Mouse (Mus musculus) MEL (cell line): ENCODE data around the gene Zfp281. TPM values are rescaled to one million over a fixed set of nuclear protein-coding genes. Genes with fewer than 3 reads are reported as not detected.

Source experiments
- DNase-seq: peaks from one replicate; pipeline ENCODE4 v3.0.0; 2011; ENCODE audit warnings: low read depth, low spot score
- H3K27ac ChIP-seq: 2 replicates; pipeline ENCODE4 v1.5.1; 2012; ENCODE audit warnings: low read depth, mild to moderate bottlenecking, control low read depth, low read length, moderate library complexity; ENCODE audit not compliant: control insufficient read depth
- H3K27me3 ChIP-seq, 2 experiments: fragments of 150-350 bp in 1 of 2; sonication (generic) in 1 of 2; 2 replicates each; pipeline ENCODE4 v1.6.1; 2012; ENCODE audit warnings: low read length in 2 of 2, mild to moderate bottlenecking in 2 of 2, improper control_type of control experiment in 1 of 2, moderate library complexity in 1 of 2; ENCODE audit not compliant: insufficient read depth in 2 of 2, control insufficient read depth in 1 of 2
- H3K36me3 ChIP-seq, 2 experiments: 2 replicates each; pipeline ENCODE4 v1.6.1; 2012 to 2014; ENCODE audit warnings: low read length in 2 of 2, improper control_type of control experiment in 1 of 2, inconsistent platforms in 1 of 2, mild to moderate bottlenecking in 1 of 2; ENCODE audit not compliant: insufficient read depth in 2 of 2, control insufficient read depth in 1 of 2
- H3K4me1 ChIP-seq, 2 experiments: fragments of 150-350 bp in 1 of 2; sonication (generic) in 1 of 2; 2 replicates each; pipeline ENCODE4 v1.6.1; 2012; ENCODE audit warnings: low read length in 2 of 2, improper control_type of control experiment in 1 of 2, mild to moderate bottlenecking in 1 of 2; ENCODE audit not compliant: insufficient read depth in 2 of 2, control insufficient read depth in 1 of 2
- H3K4me3 ChIP-seq, 2 experiments: fragments of 150-350 bp in 1 of 2; sonication (generic) in 1 of 2; 2 replicates each; pipeline ENCODE4 v1.5.1; 2012; ENCODE audit warnings: low read depth in 2 of 2, low read length in 2 of 2, mild to moderate bottlenecking in 2 of 2, moderate library complexity in 2 of 2, control low read depth in 1 of 2, improper control_type of control experiment in 1 of 2; ENCODE audit not compliant: control insufficient read depth in 1 of 2, insufficient read depth in 1 of 2
- H3K79me2 ChIP-seq: 2 replicates; pipeline ENCODE4 v1.6.1; 2012; ENCODE audit warnings: mild to moderate bottlenecking, low read length, moderate library complexity; ENCODE audit not compliant: control insufficient read depth, poor library complexity, insufficient read depth
- H3K9ac ChIP-seq: 2 replicates; pipeline ENCODE4 v1.6.1; 2012; ENCODE audit warnings: low read depth, mild to moderate bottlenecking, control low read depth, low read length, moderate library complexity; ENCODE audit not compliant: control insufficient read depth, poor library complexity, severe bottlenecking
- H3K9me3 ChIP-seq: fragments of 150-350 bp; sonication (generic); replicated peaks from 2 replicates; pipeline ENCODE4 v1.6.1; 2012; ENCODE audit warnings: mild to moderate bottlenecking, low read length, improper control_type of control experiment, moderate library complexity; ENCODE audit not compliant: insufficient read depth
- BHLHE40 ChIP-seq: IDR thresholded peaks from 2 replicates; pipeline ENCODE4 v1.6.1; 2012; ENCODE audit warnings: low read depth, mild to moderate bottlenecking, inconsistent platforms, low read length, improper control_type of control experiment, borderline replicate concordance
- CHD1 ChIP-seq: IDR thresholded peaks from 2 replicates; pipeline ENCODE4 v1.6.1; 2012; ENCODE audit warnings: low read depth, mild to moderate bottlenecking, inconsistent platforms, low read length, improper control_type of control experiment
- CTCF ChIP-seq, 3 experiments: IDR thresholded peaks in 2 of 3; conservative IDR thresholded peaks in 1 of 3; 2 replicates each; pipeline ENCODE4 v1.5.1; 2011 to 2012; ENCODE audit warnings: low read length in 3 of 3, low read depth in 2 of 3, mild to moderate bottlenecking in 2 of 3, improper control_type of control experiment in 1 of 3, inconsistent platforms in 1 of 3, mixed read lengths in 1 of 3, moderate library complexity in 1 of 3; ENCODE audit not compliant: control insufficient read depth in 1 of 3, insufficient read depth in 1 of 3, poor library complexity in 1 of 3, severe bottlenecking in 1 of 3
- ELF1 ChIP-seq: IDR thresholded peaks from 2 replicates; pipeline ENCODE4 v1.6.1; 2014; ENCODE audit warnings: low read depth, mild to moderate bottlenecking, inconsistent platforms, low read length, improper control_type of control experiment, moderate library complexity
- GABPA ChIP-seq: IDR thresholded peaks from 2 replicates; pipeline ENCODE4 v1.6.1; 2012; ENCODE audit warnings: low read depth, mild to moderate bottlenecking, inconsistent platforms, low read length, improper control_type of control experiment, moderate library complexity
- GATA1 ChIP-seq: IDR thresholded peaks from 2 replicates; pipeline ENCODE4 v1.6.1; 2011; ENCODE audit warnings: low read depth, low read length, improper control_type of control experiment
- HCFC1 ChIP-seq: IDR thresholded peaks from 2 replicates; pipeline ENCODE4 v1.6.1; 2012; ENCODE audit warnings: low read depth, mild to moderate bottlenecking, inconsistent platforms, low read length, improper control_type of control experiment, moderate library complexity
- JUND ChIP-seq: IDR thresholded peaks from 2 replicates; pipeline ENCODE4 v1.6.1; 2011; ENCODE audit warnings: low read depth, mild to moderate bottlenecking, improper control_type of control experiment, low read length
- MAFK ChIP-seq: IDR thresholded peaks from 2 replicates; pipeline ENCODE4 v1.6.1; 2011; ENCODE audit warnings: low read depth, mild to moderate bottlenecking, low read length, improper control_type of control experiment, borderline replicate concordance
- MAX ChIP-seq: IDR thresholded peaks from 2 replicates; pipeline ENCODE4 v1.6.1; 2011; ENCODE audit warnings: low read length, improper control_type of control experiment
- MAZ ChIP-seq: IDR thresholded peaks from 2 replicates; pipeline ENCODE4 v1.6.1; 2012; ENCODE audit warnings: low read depth, mild to moderate bottlenecking, inconsistent platforms, low read length, improper control_type of control experiment
- MYC ChIP-seq: IDR thresholded peaks from 2 replicates; pipeline ENCODE4 v1.6.1; 2011; ENCODE audit warnings: low read depth, mild to moderate bottlenecking, low read length, improper control_type of control experiment, moderate library complexity
- NELFE ChIP-seq: IDR thresholded peaks from 2 replicates; pipeline ENCODE4 v1.6.1; 2011; ENCODE audit warnings: low read depth, low read length, improper control_type of control experiment
- POLR2A ChIP-seq, 2 experiments: IDR thresholded peaks; 2 replicates each; pipeline ENCODE4 v1.6.1; 2011 to 2012; ENCODE audit warnings: low read length in 2 of 2, mild to moderate bottlenecking in 2 of 2, control low read depth in 1 of 2, improper control_type of control experiment in 1 of 2, low read depth in 1 of 2, moderate library complexity in 1 of 2; ENCODE audit not compliant: control insufficient read depth in 1 of 2, insufficient read depth in 1 of 2, poor library complexity in 1 of 2
- POLR2AphosphoS5 ChIP-seq: IDR thresholded peaks from 2 replicates; pipeline ENCODE4 v1.6.1; 2012; ENCODE audit warnings: low read depth, borderline replicate concordance, mild to moderate bottlenecking, inconsistent platforms, low read length, moderate library complexity, mixed read lengths
- SMC3 ChIP-seq: IDR thresholded peaks from 2 replicates; pipeline ENCODE4 v1.6.1; 2011; ENCODE audit warnings: low read depth, low read length, improper control_type of control experiment
- TBP ChIP-seq: IDR thresholded peaks from 2 replicates; pipeline ENCODE4 v1.8.0; 2011; ENCODE audit warnings: low read depth, low read length, improper control_type of control experiment
- TCF12 ChIP-seq: IDR thresholded peaks from 2 replicates; pipeline ENCODE4 v1.6.1; 2014; ENCODE audit warnings: low read depth, mild to moderate bottlenecking, inconsistent platforms, low read length, improper control_type of control experiment, moderate library complexity
- USF1 ChIP-seq: IDR thresholded peaks from 2 replicates; pipeline ENCODE4 v1.6.1; 2014; ENCODE audit warnings: low read depth, mild to moderate bottlenecking, inconsistent platforms, low read length, improper control_type of control experiment, moderate library complexity
- USF2 ChIP-seq, 2 experiments: IDR thresholded peaks; 2 replicates each; pipeline ENCODE4 v1.6.1; 2011 to 2012; ENCODE audit warnings: improper control_type of control experiment in 2 of 2, low read length in 2 of 2, borderline replicate concordance in 1 of 2, inconsistent platforms in 1 of 2, low read depth in 1 of 2, mild to moderate bottlenecking in 1 of 2; ENCODE audit not compliant: insufficient read depth in 1 of 2
- ZC3H11A ChIP-seq: IDR thresholded peaks from 2 replicates; pipeline ENCODE4 v1.6.1; 2012; ENCODE audit warnings: low read depth, mild to moderate bottlenecking, inconsistent platforms, low read length, improper control_type of control experiment
- ZMIZ1 ChIP-seq: IDR thresholded peaks from 2 replicates; pipeline ENCODE4 v1.6.1; 2012; ENCODE audit warnings: low read depth, mild to moderate bottlenecking, inconsistent platforms, low read length, improper control_type of control experiment, moderate library complexity
- ZNF384 ChIP-seq: IDR thresholded peaks from 2 replicates; pipeline ENCODE4 v1.6.1; 2012; ENCODE audit warnings: low read depth, mild to moderate bottlenecking, inconsistent platforms, low read length, improper control_type of control experiment
- polyA plus RNA-seq, 2 experiments: library from polyadenylated mRNA; stranded (reverse) in 1 of 2; unstranded in 1 of 2; fragments of >175 nt in 1 of 2; fragments of >200 nt in 1 of 2; gene quantifications; 2 replicates each; pipeline versions ENCODE4 v1.2.1 to v1.2.4; 2012; ENCODE audit warnings: low replicate concordance in 2 of 2, low read depth in 1 of 2; ENCODE audit not compliant: insufficient read length in 2 of 2, insufficient read depth in 1 of 2, missing spikeins in 1 of 2
- total RNA-seq: library from RNA; depleted of rRNA; stranded (reverse); fragments of 300-350 nt; gene quantifications from 2 replicates; pipeline ENCODE4 v1.2.3, GENCODE M21; 2012

Gene Zfp281
- total and polyA plus RNA-seq, 3 experiments: 10.5 to 12.4 TPM; not detected in 1

- TF ChIP-seq HCFC1 (no peak), MYC (peak; percentile 42; the same call in 1 of the 2 replicates), TCF12 (0 out of 2 replicates have a peak, but pooled peaks have one; percentile 6), GABPA (no peak), MAFK (no peak), ELF1 (no peak), ZC3H11A (no peak), CHD1 (no peak), NELFE (no peak), SMC3 (no peak), MAX (peak; percentile 50; the same call in 1 of the 2 replicates), GATA1 (peak; percentile 42; the same call in 1 of the 2 replicates), CTCF (IDR thresholded peaks at IDR 0.05 in 2 of 3, conservative IDR thresholded peaks at IDR 0.05 in 1 of 3; ENCODE audit: control insufficient read depth in 1 of 3, insufficient read depth in 1 of 3, low read depth in 2 of 3, low read length in 3 of 3, poor library complexity in 1 of 3, severe bottlenecking in 1 of 3) (no peak), MAZ (no peak)
These were observed 42.9 kb upstream of the Zfp281 start (continued) for GRCm38 (mm10) chr1:136581841-136582240.

GRCm38 (mm10) chr1:136587761-136588405 lies 36.8 kb upstream of the Zfp281 start:
- TF ChIP-seq MYC (no peak), JUND (no peak), POLR2A (IDR thresholded peaks at IDR 0.05; ENCODE audit: control insufficient read depth in 1 of 2, insufficient read depth in 1 of 2, low read depth in 1 of 2, low read length in 2 of 2, poor library complexity in 1 of 2) (no peak), USF2 (IDR thresholded peaks at IDR 0.05; ENCODE audit: borderline replicate concordance in 1 of 2, insufficient read depth in 1 of 2, low read depth in 1 of 2, low read length in 2 of 2) (no peak), ZC3H11A (no peak), MAFK (no peak), POLR2AphosphoS5 (no peak), USF1 (no peak), NELFE (no peak), ZNF384 (no peak), MAZ (no peak), TBP (no peak), ZMIZ1 (no peak), BHLHE40 (no peak)
- Histone ChIP-seq H3K9ac (no peak overlapping the region), H3K4me3 (no peak overlapping the region), H3K79me2 (no peaks in the 10 kb centered on the region), H3K27me3 (peaks cover 2 to 11% of the 10 kb centered on the region in 2 experiments; a peak in 3 of 4 replicates), H3K27ac (no peak overlapping the region), H3K4me1 (no peaks in the 10 kb centered on the region; a peak in 1 of 4 replicates), H3K9me3 (no peaks in the 10 kb centered on the region), H3K36me3 (no peaks in the 10 kb centered on the region)
- DNase-seq: no peak
